Comparison of ENCODE assay signal across 1 mouse cellular context in the genomic region with DNA sequence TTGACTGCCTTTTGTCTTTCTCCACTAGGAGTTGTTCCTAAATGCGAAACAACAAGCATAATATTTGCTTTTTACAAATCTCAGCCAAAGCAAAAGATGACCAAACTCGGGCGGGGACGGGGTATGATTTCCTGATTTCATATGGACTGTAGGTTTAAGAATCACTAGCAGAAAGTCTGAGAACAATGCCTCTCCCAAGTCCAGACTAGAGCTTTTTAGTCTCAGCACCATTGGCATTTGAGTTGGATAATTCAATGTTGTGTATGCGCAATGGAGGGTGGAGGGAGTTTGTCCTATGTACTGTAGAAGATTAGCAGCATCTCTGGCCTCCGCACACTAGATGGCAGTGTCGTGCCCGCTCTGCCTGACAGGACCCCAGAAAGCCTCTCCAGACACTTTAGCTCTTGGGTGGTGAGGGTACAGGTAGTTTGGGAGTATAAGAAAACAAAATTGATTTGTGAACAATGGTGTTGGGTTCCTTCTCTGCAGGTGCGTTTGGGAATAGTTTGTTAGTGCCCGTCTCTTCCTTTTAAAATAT.
TF ChIP-seq lines count a peak whose summit lies in the region.

No protein-coding gene starts in this region.

TF ChIP-seq in MEL, 35 proteins besides CTCF, POLR2A, EP300 and RAD21:
- TF ChIP-seq HCFC1 (IDR thresholded peaks at IDR 0.05; ENCODE audit: low read depth, low read length), result no peak
- TF ChIP-seq MYB (IDR thresholded peaks at IDR 0.05; ENCODE audit: low read depth, low read length), result no peak
- no peak for TF ChIP-seq CHD1 (IDR thresholded peaks at IDR 0.05; ENCODE audit: low read depth, low read length)
- TF ChIP-seq ZKSCAN1 (IDR thresholded peaks at IDR 0.05; ENCODE audit: low read depth, low read length), result no peak
- no peak for TF ChIP-seq JUND (IDR thresholded peaks at IDR 0.05; ENCODE audit: low read depth, low read length)
- no peak for TF ChIP-seq POLR2AphosphoS5 (IDR thresholded peaks at IDR 0.05; ENCODE audit: borderline replicate concordance, low read depth, low read length)
- TF ChIP-seq TCF12 (IDR thresholded peaks at IDR 0.05; ENCODE audit: low read depth, low read length), result no peak
- TF ChIP-seq TBP (IDR thresholded peaks at IDR 0.05; ENCODE audit: low read depth, low read length), result no peak
- no peak for TF ChIP-seq NRF1 (IDR thresholded peaks at IDR 0.05; ENCODE audit: insufficient read depth, low read depth, low read length, poor library complexity, severe bottlenecking)
